Mouse (Mus musculus) E14TG2a.4 (cell line): ENCODE measurements at regions not wholly inside any gene's neighbourhood (a gene's known extent, or its start where the extent isn't known, plus 50 kb on each side); places are given as distances from the start of the nearest gene placed in this dataset.

Experiments
- CTCF ChIP-seq: conservative IDR thresholded peaks from 2 replicates; pipeline ENCODE4 v1.5.1; 2014; ENCODE audit warnings: low read length
- NANOG ChIP-seq: IDR thresholded peaks from 2 replicates; pipeline ENCODE4 v1.6.1; 2014; ENCODE audit warnings: borderline replicate concordance, low read length, mixed read lengths

GRCm38 (mm10) chr11:110672941-110673340 is 274.0 kb downstream of the Map2k6 start:
- TF ChIP-seq CTCF (no peak), NANOG (no peak)
